Mouse (Mus musculus): Measurements from ENCODE around the gene Cldn19. TPM values are rescaled to one million over a fixed set of nuclear protein-coding genes. Genes with fewer than 3 reads are reported as not detected.
A peak's percentile ranks its signal among the peaks of the same experiment; 100 is the strongest.
"Not testable (repeated sequence)": the region's sequence is repeated elsewhere in the genome, so short reads cannot be mapped to it uniquely, and the experiment has no call there.

Gene Cldn19
- polyA plus RNA-seq, 1 experiment from 2014 or later: 12.8 TPM

DNA sequence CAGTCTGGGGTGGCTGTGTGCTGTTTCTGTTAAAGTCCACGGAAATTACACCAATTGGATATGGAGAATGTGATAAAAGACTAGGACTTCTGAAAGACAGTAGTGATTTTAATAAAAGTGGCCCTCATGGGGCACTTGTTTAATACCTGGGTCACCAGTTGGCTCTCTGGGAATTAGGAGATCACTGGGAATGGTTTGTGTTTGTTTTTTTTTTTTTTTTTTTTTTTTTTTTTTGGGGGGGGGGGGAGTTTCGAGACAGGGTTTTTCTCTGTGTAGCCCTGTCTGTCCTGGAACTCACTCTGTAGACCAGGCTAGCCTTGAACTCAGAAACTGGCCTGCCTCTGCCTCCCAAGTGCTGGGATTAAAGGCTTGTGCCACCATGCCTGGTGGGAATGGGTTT is 20.5 kb downstream of the Cldn19 start:
- no peak for TF ChIP-seq CTCF (IDR thresholded peaks at IDR 0.05; ENCODE audit: low read depth)
- Histone ChIP-seq H3K36me3 (ENCODE audit: control insufficient read depth, insufficient read depth) (peaks cover 74% of the 10 kb centered on the region), H3K9ac (ENCODE audit: low read depth, low read length) (no peak overlapping the region), H3K4me1 (replicated peaks; ENCODE audit: control insufficient read depth, insufficient read depth, low read length) (no peaks in the 10 kb centered on the region), H3K27me3 (replicated peaks; ENCODE audit: control insufficient read depth, insufficient read depth, low read length) (no peaks in the 10 kb centered on the region), H3K4me2 (replicated peaks; ENCODE audit: low read depth) (no peak overlapping the region), H3K9me3 (ENCODE audit: control insufficient read depth) (no peaks in the 10 kb centered on the region), H3K4me3 (ENCODE audit: low read depth, low read length) (no peak overlapping the region), H3K27ac (ENCODE audit: low read depth, low read length) (peak overlapping the region; percentile 79)
- no peak for ATAC-seq
- 70% methylated on average over 2 of the region's 2 CpGs for WGBS

DNA sequence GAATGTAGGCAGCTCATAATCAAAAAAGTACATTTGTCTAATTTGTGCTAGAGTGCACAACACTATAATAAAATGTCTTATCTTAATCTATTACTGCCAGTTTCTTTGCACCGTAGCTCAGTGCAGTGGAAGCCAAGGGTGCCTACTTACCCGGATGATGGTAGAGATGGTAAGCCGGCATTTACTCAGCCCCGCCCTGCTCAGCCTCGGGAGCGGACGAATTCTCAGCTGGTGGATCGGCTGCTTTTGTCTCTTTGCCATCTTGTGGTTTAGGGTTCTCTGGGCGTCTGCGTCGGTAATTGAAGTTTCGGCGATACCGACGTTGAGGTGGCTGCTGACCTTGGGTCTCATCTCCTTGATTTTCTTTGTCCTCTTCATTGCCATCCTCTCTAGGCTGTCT is 23.6 kb downstream of the Cldn19 start:
- H3K27ac ChIP-seq (ENCODE audit: low read depth, low read length); ATAC-seq; H3K9ac ChIP-seq (ENCODE audit: low read depth, low read length); H3K4me1 ChIP-seq (replicated peaks; ENCODE audit: control insufficient read depth, insufficient read depth, low read length); H3K9me3 ChIP-seq (ENCODE audit: control insufficient read depth); H3K4me3 ChIP-seq (ENCODE audit: low read depth, low read length); H3K27me3 ChIP-seq (replicated peaks; ENCODE audit: control insufficient read depth, insufficient read depth, low read length); H3K4me2 ChIP-seq (replicated peaks; ENCODE audit: low read depth): not testable (repeated sequence)
- 65% methylated on average over 15 of the region's 15 CpGs for WGBS
- H3K36me3 ChIP-seq (ENCODE audit: control insufficient read depth, insufficient read depth): peaks cover 79% of the 10 kb centered on the region

- Histone ChIP-seq H3K9me3 (ENCODE audit: control insufficient read depth) (no peaks in the 10 kb centered on the region), H3K27ac (ENCODE audit: low read depth, low read length) (peak overlapping the region; percentile 84), H3K9ac (ENCODE audit: low read depth, low read length) (no peak overlapping the region), H3K4me1 (replicated peaks; ENCODE audit: control insufficient read depth, insufficient read depth, low read length) (0 out of 2 replicates have a peak, but pooled peaks cover 2% of the 10 kb centered on the region), H3K36me3 (ENCODE audit: control insufficient read depth, insufficient read depth) (peaks cover 45% of the 10 kb centered on the region), H3K4me3 (ENCODE audit: low read depth, low read length) (no peak overlapping the region), H3K4me2 (replicated peaks; ENCODE audit: low read depth) (peak overlapping the region; percentile 46), H3K27me3 (replicated peaks; ENCODE audit: control insufficient read depth, insufficient read depth, low read length) (no peaks in the 10 kb centered on the region)
- ATAC-seq: peak; percentile 88
- no peak for TF ChIP-seq CTCF (IDR thresholded peaks at IDR 0.05; ENCODE audit: low read depth)
- 31% methylated on average over 1 of the region's 1 CpGs for WGBS
Measured at GRCm38 (mm10) chr4:119284861-119285260, 29.6 kb downstream of the Cldn19 start.

GRCm38 (mm10) chr4:119285336-119285735 is 30.1 kb downstream of the Cldn19 start:
- WGBS: 21% methylated on average over 2 of the region's 2 CpGs
- H3K27me3 ChIP-seq (replicated peaks; ENCODE audit: control insufficient read depth, insufficient read depth, low read length): no peaks in the 10 kb centered on the region
- peaks cover 41% of the 10 kb centered on the region for H3K36me3 ChIP-seq (ENCODE audit: control insufficient read depth, insufficient read depth)
- H3K9ac ChIP-seq (ENCODE audit: low read depth, low read length): no peak overlapping the region
- H3K4me2 ChIP-seq (replicated peaks; ENCODE audit: low read depth): peak overlapping the region; percentile 46
- H3K4me3 ChIP-seq (ENCODE audit: low read depth, low read length): no peak overlapping the region
- no peak for TF ChIP-seq CTCF (IDR thresholded peaks at IDR 0.05; ENCODE audit: low read depth)
- ATAC-seq: peak; percentile 93
- no peaks in the 10 kb centered on the region for H3K9me3 ChIP-seq (ENCODE audit: control insufficient read depth)
- H3K4me1 ChIP-seq (replicated peaks; ENCODE audit: control insufficient read depth, insufficient read depth, low read length): 0 out of 2 replicates have a peak, but pooled peaks cover 2% of the 10 kb centered on the region
- peak overlapping the region; percentile 84 for H3K27ac ChIP-seq (ENCODE audit: low read depth, low read length)

- no peaks in the 10 kb centered on the region for H3K27me3 ChIP-seq (replicated peaks; ENCODE audit: control insufficient read depth, insufficient read depth, low read length)
- H3K9me3 ChIP-seq (ENCODE audit: control insufficient read depth): no peaks in the 10 kb centered on the region
- no peak for ATAC-seq
- 63% methylated on average over 1 of the region's 1 CpGs for WGBS
- peak overlapping the region; percentile 93 for H3K4me3 ChIP-seq (ENCODE audit: low read depth, low read length)
- H3K4me2 ChIP-seq (replicated peaks; ENCODE audit: low read depth): peak overlapping the region; percentile 90
- 0 out of 2 replicates have a peak overlapping the region, but pooled peaks have one; percentile 89 for H3K9ac ChIP-seq (ENCODE audit: low read depth, low read length)
- peaks cover 8% of the 10 kb centered on the region; the same call in 1 of the 2 replicates for H3K4me1 ChIP-seq (replicated peaks; ENCODE audit: control insufficient read depth, insufficient read depth, low read length)
- H3K36me3 ChIP-seq (ENCODE audit: control insufficient read depth, insufficient read depth): peaks cover 5% of the 10 kb centered on the region; the same call in 1 of the 2 replicates
- no peak overlapping the region for H3K27ac ChIP-seq (ENCODE audit: low read depth, low read length)
- no peak for TF ChIP-seq CTCF (IDR thresholded peaks at IDR 0.05; ENCODE audit: low read depth)
Measured at GRCm38 (mm10) chr4:119291921-119292320, 36.7 kb downstream of the Cldn19 start.

- Histone ChIP-seq H3K36me3 (ENCODE audit: control insufficient read depth, insufficient read depth) (peaks cover 2% of the 10 kb centered on the region; the same call in 1 of the 2 replicates), H3K4me3 (ENCODE audit: low read depth, low read length) (peak overlapping the region; percentile 93), H3K27ac (ENCODE audit: low read depth, low read length) (peak overlapping the region; percentile 87), H3K9me3 (ENCODE audit: control insufficient read depth) (no peaks in the 10 kb centered on the region), H3K9ac (ENCODE audit: low read depth, low read length) (peak overlapping the region; percentile 89), H3K4me1 (replicated peaks; ENCODE audit: control insufficient read depth, insufficient read depth, low read length) (peaks cover 6% of the 10 kb centered on the region; the same call in 1 of the 2 replicates), H3K27me3 (replicated peaks; ENCODE audit: control insufficient read depth, insufficient read depth, low read length) (no peaks in the 10 kb centered on the region), H3K4me2 (replicated peaks; ENCODE audit: low read depth) (peak overlapping the region; percentile 90)
- ATAC-seq: no peak
- no peak for TF ChIP-seq CTCF (IDR thresholded peaks at IDR 0.05; ENCODE audit: low read depth)
- under 1% methylated on average over 24 of the region's 24 CpGs for WGBS
Measured at GRCm38 (mm10) chr4:119292771-119293573, 37.8 kb downstream of the Cldn19 start.
